Mouse (Mus musculus): ENCODE measurements around the gene Colec11. TPM values are rescaled to one million over a fixed set of nuclear protein-coding genes. Genes with fewer than 3 reads are reported as not detected.

Gene Colec11
- polyA plus RNA-seq, 1 experiment from 2014 or later, result 0.17 TPM

DNA sequence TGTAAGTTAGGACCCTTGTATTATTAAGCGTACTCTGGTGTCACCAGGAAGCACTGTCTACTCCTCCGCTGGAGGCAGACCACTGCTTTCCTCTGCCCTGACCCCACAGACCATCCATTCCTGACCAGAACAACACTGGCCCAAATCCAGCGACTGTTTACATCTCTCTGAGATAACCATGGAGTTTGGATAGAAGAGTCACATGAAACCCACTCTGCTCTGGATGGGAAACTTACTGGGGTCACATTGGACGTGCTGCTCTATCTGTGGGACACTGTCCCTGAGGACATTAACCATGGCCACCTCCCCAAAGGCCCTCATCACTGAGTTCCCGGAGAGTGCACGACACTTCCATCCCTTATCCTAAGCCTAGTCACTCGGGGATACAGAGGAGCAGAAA lies 2.2 kb upstream of the Colec11 start:
- Histone ChIP-seq H3K36me3 (peaks cover 26% of the 10 kb centered on the region), H3K9ac (no peak overlapping the region), H3K4me3 (no peak overlapping the region), H3K4me2 (replicated peaks) (no peak overlapping the region), H3K4me1 (no peaks in the 10 kb centered on the region), H3K27me3 (no peaks in the 10 kb centered on the region), H3K9me3 (no peaks in the 10 kb centered on the region), H3K27ac (no peak overlapping the region)
- 86% methylated on average over 7 of the region's 7 CpGs for WGBS
- ATAC-seq (ENCODE audit: low FRiP score, low read depth), result no peak

DNA sequence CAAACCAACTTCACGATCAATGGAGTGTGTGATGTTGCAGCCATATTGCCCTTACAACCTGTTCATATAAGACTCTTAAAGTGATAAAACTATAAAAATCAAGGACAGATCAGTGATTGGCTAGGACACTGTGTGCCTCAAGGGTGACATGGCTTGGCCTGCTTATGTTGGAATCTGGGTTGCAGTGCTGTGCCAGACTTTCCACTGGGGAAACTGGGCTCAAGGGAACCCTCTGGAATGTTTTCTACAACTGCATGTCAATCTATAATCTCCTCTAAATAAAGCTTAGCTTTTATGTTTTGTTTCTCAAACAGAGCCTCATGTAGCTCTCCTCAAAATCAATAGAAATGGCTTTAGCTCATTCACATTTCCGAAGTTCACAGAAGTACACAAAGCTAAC lies 1.1 kb upstream of the Colec11 start:
- ATAC-seq (ENCODE audit: low FRiP score, low read depth), result no peak
- WGBS, result 85% methylated on average over 2 of the region's 2 CpGs
- Histone ChIP-seq H3K4me3 (no peak overlapping the region), H3K4me2 (replicated peaks) (no peak overlapping the region), H3K9me3 (no peaks in the 10 kb centered on the region), H3K36me3 (peaks cover 14% of the 10 kb centered on the region), H3K27ac (no peak overlapping the region), H3K27me3 (no peaks in the 10 kb centered on the region), H3K9ac (no peak overlapping the region), H3K4me1 (no peaks in the 10 kb centered on the region)

DNA sequence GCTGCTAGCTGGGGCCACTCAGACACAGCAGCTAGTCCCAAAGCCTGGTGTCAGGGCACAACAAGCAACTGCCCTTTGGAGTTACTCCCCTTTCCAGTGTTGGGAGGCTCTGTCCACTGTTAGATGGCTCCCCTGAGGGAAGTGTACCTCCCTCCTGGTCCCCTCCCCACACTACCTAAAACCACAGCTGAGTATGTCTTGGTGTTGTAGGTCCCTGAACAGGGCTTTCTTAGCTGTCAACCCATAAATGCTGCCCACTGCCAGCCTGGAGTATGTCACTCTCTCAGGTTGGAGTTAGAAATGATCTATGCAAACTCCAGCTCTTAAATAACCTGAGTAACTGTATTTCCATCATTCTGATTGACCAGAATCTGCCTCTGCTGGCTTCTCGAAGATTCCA lies 536 bp downstream of the Colec11 start:
- Histone ChIP-seq H3K4me2 (replicated peaks) (no peak overlapping the region), H3K9ac (no peak overlapping the region), H3K27me3 (no peaks in the 10 kb centered on the region), H3K4me1 (no peaks in the 10 kb centered on the region), H3K27ac (no peak overlapping the region), H3K4me3 (no peak overlapping the region), H3K9me3 (no peaks in the 10 kb centered on the region), H3K36me3 (no peaks in the 10 kb centered on the region)
- 81% methylated on average over 1 of the region's 1 CpGs for WGBS
- ATAC-seq (ENCODE audit: low FRiP score, low read depth), result no peak

DNA sequence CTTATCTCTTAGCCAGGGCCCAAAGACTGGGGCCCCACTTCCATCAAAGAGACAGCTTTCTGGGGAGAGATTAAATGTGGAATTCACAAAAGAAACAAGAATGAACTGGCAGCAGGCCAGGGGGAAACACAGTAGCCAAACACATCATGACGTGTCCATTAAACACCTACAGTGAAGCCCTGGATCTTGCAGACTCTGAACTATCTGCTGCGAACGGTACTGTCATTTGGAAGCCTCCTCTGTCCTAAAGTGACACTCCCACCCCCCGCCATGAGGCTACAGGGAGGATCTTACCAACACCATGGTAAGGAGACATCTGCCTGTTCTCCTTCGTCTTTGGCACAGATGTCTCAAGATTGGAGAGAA lies 1.0 kb downstream of the Colec11 start:
- no peaks in the 10 kb centered on the region for H3K4me1 ChIP-seq
- no peak for ATAC-seq (ENCODE audit: low FRiP score, low read depth)
- 40% methylated on average over 5 of the region's 5 CpGs for WGBS
- no peaks in the 10 kb centered on the region for H3K36me3 ChIP-seq
- no peak overlapping the region for H3K4me2 ChIP-seq (replicated peaks)
- H3K27ac ChIP-seq, result no peak overlapping the region
- no peak overlapping the region for H3K4me3 ChIP-seq
- no peaks in the 10 kb centered on the region for H3K27me3 ChIP-seq
- H3K9me3 ChIP-seq, result no peaks in the 10 kb centered on the region
- H3K9ac ChIP-seq, result no peak overlapping the region

DNA sequence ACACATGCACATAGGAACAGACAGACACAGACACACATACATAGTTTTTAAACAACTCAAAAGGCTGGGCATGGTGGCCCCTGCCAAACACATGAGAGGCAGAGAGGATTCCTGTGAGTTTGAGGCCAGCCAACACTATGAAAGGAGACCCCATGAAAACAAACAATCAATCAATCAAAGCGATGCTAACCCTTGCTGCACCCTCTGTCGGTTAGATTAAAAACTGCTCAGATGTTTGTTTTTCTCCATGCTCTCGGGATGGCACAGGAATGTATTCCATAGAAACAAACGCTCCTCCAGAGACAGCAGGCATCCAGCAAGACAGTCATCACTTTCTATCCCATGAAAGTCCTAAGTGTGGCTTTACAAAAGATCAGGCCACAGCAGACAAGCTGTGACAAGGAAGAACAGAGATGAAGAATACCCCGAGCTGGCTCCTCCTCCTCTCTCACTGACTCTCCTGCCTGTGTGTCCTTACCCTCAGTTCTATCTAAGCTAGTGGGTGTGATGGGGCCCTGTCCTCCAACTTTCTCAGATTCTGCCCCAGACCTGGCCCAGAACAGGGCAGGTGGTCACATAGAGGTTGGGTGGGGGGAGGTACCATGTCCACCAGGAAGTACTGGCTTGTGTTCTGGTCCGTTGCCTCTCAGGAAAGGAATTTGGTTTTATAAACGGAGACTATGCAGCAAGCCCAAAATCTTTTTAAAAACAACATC lies 1.6 kb downstream of the Colec11 start:
- no peak for ATAC-seq (ENCODE audit: low FRiP score, low read depth)
- 39% methylated on average over 7 of the region's 7 CpGs for WGBS
- Histone ChIP-seq H3K36me3 (no peaks in the 10 kb centered on the region), H3K9me3 (no peaks in the 10 kb centered on the region), H3K27me3 (no peaks in the 10 kb centered on the region), H3K4me1 (no peaks in the 10 kb centered on the region), H3K9ac (no peak overlapping the region), H3K4me3 (no peak overlapping the region), H3K27ac (no peak overlapping the region), H3K4me2 (replicated peaks) (no peak overlapping the region)

DNA sequence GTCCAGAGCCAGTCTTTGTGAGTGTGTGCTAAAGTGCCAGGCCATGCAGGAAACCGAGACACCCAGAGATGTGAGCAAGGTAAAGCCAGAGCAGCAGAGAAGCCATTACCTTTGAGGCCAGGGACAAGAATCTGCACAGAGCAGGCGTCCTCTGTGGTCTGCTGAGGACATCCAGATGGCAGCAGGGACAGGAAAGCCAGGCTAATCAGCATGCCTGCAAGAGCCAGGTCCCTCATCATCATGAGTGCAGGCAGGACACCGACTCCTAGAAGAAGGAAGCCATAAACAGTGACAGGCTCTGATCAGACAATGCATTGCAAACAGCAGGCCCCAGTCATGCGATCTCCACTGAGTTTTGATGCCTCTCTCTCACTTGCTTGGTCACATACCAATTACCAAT lies 5.9 kb downstream of the Colec11 start:
- no peaks in the 10 kb centered on the region for H3K27me3 ChIP-seq
- no peak for ATAC-seq (ENCODE audit: low FRiP score, low read depth)
- H3K4me2 ChIP-seq (replicated peaks), result no peak overlapping the region
- H3K4me3 ChIP-seq, result no peak overlapping the region
- H3K9ac ChIP-seq, result no peak overlapping the region
- H3K4me1 ChIP-seq, result no peaks in the 10 kb centered on the region
- H3K27ac ChIP-seq, result no peak overlapping the region
- H3K36me3 ChIP-seq, result no peaks in the 10 kb centered on the region
- WGBS, result 36% methylated on average over 4 of the region's 4 CpGs
- no peaks in the 10 kb centered on the region for H3K9me3 ChIP-seq

DNA sequence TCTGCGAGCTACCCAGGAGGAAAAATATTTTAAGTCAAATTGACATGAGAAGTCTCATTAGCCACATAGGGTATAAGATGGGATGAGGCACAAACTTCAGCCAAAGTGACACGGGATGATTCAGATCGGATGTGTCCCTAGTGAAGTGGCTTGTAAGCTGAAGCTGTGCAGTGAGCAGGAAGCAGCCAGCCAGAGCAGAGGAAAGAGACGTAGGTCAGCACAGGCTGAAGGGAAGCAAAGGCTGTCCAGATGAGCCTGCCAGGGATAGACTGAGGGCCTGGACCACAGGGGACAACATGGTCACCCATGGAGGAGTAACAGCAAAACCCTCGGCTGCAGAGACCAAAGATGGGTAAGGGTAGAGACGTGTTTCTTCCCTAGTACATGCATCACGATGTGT lies 8.8 kb downstream of the Colec11 start:
- H3K9ac ChIP-seq, result no peak overlapping the region
- 75% methylated on average over 7 of the region's 7 CpGs for WGBS
- H3K9me3 ChIP-seq, result no peaks in the 10 kb centered on the region
- no peaks in the 10 kb centered on the region for H3K4me1 ChIP-seq
- no peak overlapping the region for H3K27ac ChIP-seq
- no peaks in the 10 kb centered on the region for H3K27me3 ChIP-seq
- no peak for ATAC-seq (ENCODE audit: low FRiP score, low read depth)
- no peaks in the 10 kb centered on the region for H3K36me3 ChIP-seq
- H3K4me3 ChIP-seq, result no peak overlapping the region
- H3K4me2 ChIP-seq (replicated peaks), result no peak overlapping the region

DNA sequence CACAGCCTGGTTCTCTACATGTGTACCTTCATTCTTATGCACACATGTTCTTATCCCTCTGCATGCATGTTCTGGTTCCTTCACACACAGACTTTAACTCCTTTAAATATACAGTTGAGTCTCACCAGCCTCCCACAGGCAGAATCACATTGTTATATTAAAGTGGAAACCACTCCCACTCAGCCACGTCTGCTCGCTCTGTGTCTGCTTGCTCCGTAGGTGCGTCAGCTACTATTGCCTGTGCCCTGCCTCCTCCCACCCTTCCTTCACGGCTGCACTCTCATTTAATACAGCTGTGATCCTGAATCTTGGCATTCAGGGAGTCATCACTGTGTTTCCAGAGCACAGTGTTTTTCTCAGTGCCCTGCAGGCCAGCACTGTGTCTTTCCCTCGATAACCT lies 10.8 kb downstream of the Colec11 start:
- no peak overlapping the region for H3K4me3 ChIP-seq

DNA sequence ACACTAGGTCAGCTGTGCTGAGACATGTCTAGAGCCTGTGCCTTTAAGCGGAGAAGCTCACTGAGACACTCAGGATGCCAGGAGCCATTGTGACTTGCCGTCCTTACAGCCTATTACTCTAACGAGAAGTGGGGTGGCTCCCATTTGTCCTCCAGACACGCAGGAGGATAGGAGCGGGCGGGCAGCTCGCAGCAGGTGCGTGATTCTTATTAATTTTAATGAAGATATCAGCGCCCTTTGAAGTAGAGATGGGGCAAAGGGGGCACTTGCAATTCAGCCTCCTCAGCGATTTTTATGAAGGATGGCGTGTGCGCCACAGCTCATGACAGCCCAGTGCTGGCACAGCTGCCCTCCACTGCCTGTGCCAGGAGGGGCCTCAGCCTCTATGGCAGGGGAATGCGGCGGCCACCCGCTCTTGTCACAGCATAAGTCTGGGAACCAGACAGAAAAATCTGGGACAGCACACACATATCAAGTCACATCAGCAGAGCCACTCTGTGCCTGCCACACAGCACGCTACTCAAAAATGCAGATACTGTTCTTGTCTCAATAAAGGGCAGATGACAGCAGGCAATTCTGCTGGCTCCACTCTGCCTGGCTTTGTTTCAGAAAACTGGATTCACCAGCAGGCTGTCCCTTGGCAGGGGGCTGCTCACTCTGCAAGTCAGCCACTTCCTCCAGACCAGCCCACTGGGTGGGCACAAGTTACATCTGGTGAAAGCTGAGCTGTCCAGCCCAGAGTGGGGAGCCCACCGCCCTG lies 15.5 kb downstream of the Colec11 start:
- H3K9ac ChIP-seq, result no peak overlapping the region
- no peaks in the 10 kb centered on the region for H3K36me3 ChIP-seq
- no peak overlapping the region for H3K4me2 ChIP-seq (replicated peaks)
- no peak overlapping the region for H3K27ac ChIP-seq
- ATAC-seq (ENCODE audit: low FRiP score, low read depth), result no peak; the same call in 1 of the 2 replicates
- no peaks in the 10 kb centered on the region for H3K9me3 ChIP-seq
- H3K4me3 ChIP-seq, result no peak overlapping the region
- H3K4me1 ChIP-seq, result peaks cover 9% of the 10 kb centered on the region; the same call in 1 of the 2 replicates
- WGBS, result 50% methylated on average over 17 of the region's 17 CpGs
- no peaks in the 10 kb centered on the region; the same call in 1 of the 2 replicates for H3K27me3 ChIP-seq

More for the DNA sequence above, 10.8 kb downstream of the Colec11 start:
- 38% methylated on average over 6 of the region's 6 CpGs for WGBS
- Histone ChIP-seq H3K4me2 (replicated peaks) (no peak overlapping the region), H3K27me3 (no peaks in the 10 kb centered on the region), H3K9me3 (no peaks in the 10 kb centered on the region), H3K36me3 (no peaks in the 10 kb centered on the region), H3K9ac (no peak overlapping the region), H3K4me1 (peaks cover 8% of the 10 kb centered on the region; the same call in 1 of the 2 replicates), H3K27ac (no peak overlapping the region)
- no peak for ATAC-seq (ENCODE audit: low FRiP score, low read depth)

DNA sequence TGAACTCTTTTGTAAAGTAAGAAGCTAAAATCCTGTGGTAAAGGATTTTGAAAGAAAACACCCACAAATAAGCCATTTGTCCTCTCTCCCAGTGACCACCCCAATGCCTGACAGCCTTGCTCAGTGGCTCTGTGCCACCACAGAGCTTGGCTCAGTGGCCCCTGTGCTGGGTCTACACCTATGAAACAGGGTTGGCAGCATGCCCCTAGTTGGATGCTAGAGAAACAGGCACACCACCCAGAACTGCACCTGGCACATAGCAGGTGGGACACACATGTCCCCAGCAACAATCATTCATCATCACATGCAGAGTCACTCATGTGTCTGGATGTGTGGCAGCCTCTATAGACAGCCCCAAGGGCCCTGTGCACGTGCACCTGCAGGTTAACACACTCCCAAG lies 19.7 kb downstream of the Colec11 start:
- Histone ChIP-seq H3K4me3 (no peak overlapping the region), H3K4me1 (peaks cover 9% of the 10 kb centered on the region; the same call in 1 of the 2 replicates), H3K27ac (no peak overlapping the region), H3K9me3 (no peaks in the 10 kb centered on the region), H3K4me2 (replicated peaks) (no peak overlapping the region), H3K9ac (no peak overlapping the region), H3K36me3 (no peaks in the 10 kb centered on the region), H3K27me3 (no peaks in the 10 kb centered on the region; the same call in 1 of the 2 replicates)
- ATAC-seq (ENCODE audit: low FRiP score, low read depth), result no peak
- 57% methylated on average over 1 of the region's 1 CpGs for WGBS

DNA sequence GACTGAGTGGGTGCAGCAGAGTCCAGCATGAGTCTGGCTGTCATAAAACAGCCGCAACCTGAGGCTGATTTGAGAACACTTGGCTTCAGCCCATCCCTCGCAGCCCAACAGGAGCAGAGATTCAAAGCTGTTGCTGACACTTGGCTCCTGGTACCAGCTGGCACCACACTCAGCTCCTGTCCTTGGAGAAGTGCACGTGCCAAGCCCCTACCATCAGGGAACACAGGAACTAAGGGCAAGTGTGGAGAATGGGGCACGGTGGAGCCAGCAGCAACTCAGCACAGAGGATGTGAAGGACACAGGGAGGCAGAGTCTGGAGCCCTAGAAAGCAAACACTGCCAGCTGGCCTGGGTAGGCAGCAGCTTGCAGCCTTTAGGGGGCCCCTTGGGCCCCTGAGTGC lies 20.9 kb downstream of the Colec11 start:
- Histone ChIP-seq H3K27ac (no peak overlapping the region), H3K27me3 (no peaks in the 10 kb centered on the region; the same call in 1 of the 2 replicates), H3K4me3 (no peak overlapping the region), H3K9ac (no peak overlapping the region), H3K4me2 (replicated peaks) (no peak overlapping the region), H3K9me3 (no peaks in the 10 kb centered on the region), H3K4me1 (no peaks in the 10 kb centered on the region), H3K36me3 (no peaks in the 10 kb centered on the region)
- WGBS, result 23% methylated on average over 4 of the region's 4 CpGs
- ATAC-seq (ENCODE audit: low FRiP score, low read depth), result no peak

DNA sequence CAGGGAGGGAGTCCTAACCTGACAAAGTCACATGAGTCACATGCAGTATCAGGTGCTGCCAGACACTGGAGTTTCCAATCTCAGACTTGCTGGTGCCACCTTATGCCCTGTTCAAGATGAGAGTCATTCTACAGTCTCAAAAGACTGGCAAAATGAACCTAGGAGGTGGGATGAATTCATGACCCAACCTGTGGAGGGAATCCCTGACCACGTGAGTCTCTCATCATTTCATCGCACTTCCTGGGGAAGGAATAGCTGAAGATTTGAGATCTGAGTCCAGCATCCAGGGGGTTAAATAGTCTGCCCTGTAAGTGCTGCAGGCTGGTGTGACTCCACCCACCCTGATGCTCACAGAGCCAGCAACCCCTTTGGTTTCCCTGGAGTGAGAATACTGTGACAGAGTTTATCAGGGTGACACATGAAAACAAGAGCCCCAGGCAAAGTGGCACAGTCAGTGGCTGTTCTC lies 24.6 kb downstream of the Colec11 start:
- Histone ChIP-seq H3K9me3 (no peaks in the 10 kb centered on the region), H3K4me3 (no peak overlapping the region), H3K36me3 (no peaks in the 10 kb centered on the region), H3K4me2 (replicated peaks) (no peak overlapping the region), H3K27me3 (no peaks in the 10 kb centered on the region; the same call in 1 of the 2 replicates), H3K9ac (no peak overlapping the region), H3K4me1 (no peaks in the 10 kb centered on the region), H3K27ac (no peak overlapping the region)
- ATAC-seq (ENCODE audit: low FRiP score, low read depth), result no peak
- WGBS, result 58% methylated on average over 2 of the region's 2 CpGs

Data from limb, embryonic 13.5 days (tissue).